Mouse (Mus musculus) embryonic facial prominence, embryonic 11.5 days (tissue): ENCODE data around the gene Gm3047. TPM values are rescaled to one million over a fixed set of nuclear protein-coding genes. Genes with fewer than 3 reads are reported as not detected.
"Not testable (repeated sequence)": the region's sequence is repeated elsewhere in the genome, so short reads cannot be mapped to it uniquely, and the experiment has no call there.

Experiments used
- ATAC-seq: fragments of 200-750 bp; cut with Nextera tagmentation; replicated peaks from 2 replicates; pipeline ENCODE4 v1.8.0; 2017; ENCODE audit warnings: low read depth; ENCODE audit not compliant: insufficient number of reproducible peaks, low FRiP score, low TSS enrichment
- DNase-seq: peaks from one replicate; pipeline ENCODE4 v3.0.0-alpha.2; 2015; ENCODE audit warnings: low spot score
- H3K27ac ChIP-seq: fragments of 300-500 bp; sonication (generic); replicated peaks from 2 replicates; pipeline ENCODE4 v1.5.1; 2014; ENCODE audit warnings: mild to moderate bottlenecking, low read depth, low read length, control low read depth
- H3K27me3 ChIP-seq: fragments of 300-500 bp; sonication (generic); 2 replicates; pipeline ENCODE4 v1.6.1; 2014; ENCODE audit warnings: mild to moderate bottlenecking, low read length, moderate library complexity, mixed read lengths; ENCODE audit not compliant: control insufficient read depth, insufficient read depth
- H3K36me3 ChIP-seq: fragments of 300-500 bp; sonication (generic); replicated peaks from 2 replicates; pipeline ENCODE4 v1.6.1; 2014; ENCODE audit warnings: low read depth, mild to moderate bottlenecking, low read length, moderate library complexity, mixed read lengths; ENCODE audit not compliant: control insufficient read depth, insufficient read depth
- H3K4me1 ChIP-seq: fragments of 300-500 bp; sonication (generic); 2 replicates; pipeline ENCODE4 v1.6.1; 2014; ENCODE audit warnings: low read length, mixed read lengths; ENCODE audit not compliant: control insufficient read depth, insufficient read depth
- H3K4me2 ChIP-seq: fragments of 300-500 bp; sonication (generic); 2 replicates; pipeline ENCODE4 v1.6.1; 2014; ENCODE audit warnings: low read depth, mild to moderate bottlenecking, control low read depth, low read length, moderate library complexity
- H3K4me3 ChIP-seq: fragments of 300-500 bp; sonication (generic); 2 replicates; pipeline ENCODE4 v1.5.1; 2014; ENCODE audit warnings: low read depth, low read length, control low read depth
- H3K9ac ChIP-seq: fragments of 300-500 bp; sonication (generic); replicated peaks from 2 replicates; pipeline ENCODE4 v1.6.1; 2014; ENCODE audit warnings: mild to moderate bottlenecking, control low read depth, low read length
- H3K9me3 ChIP-seq: fragments of 300-500 bp; sonication (generic); replicated peaks from 2 replicates; pipeline ENCODE4 v1.6.1; 2016; ENCODE audit warnings: mild to moderate bottlenecking, low read length, inconsistent platforms, mixed read lengths; ENCODE audit not compliant: control insufficient read depth
- WGBS: fragments of 180-500 bp; shearing (Covaris S2); extraction: QIAGEN DNeasy Blood & Tissue Kit; methylation state at CpG from one replicate; pipeline ENCODE4 v1.1.7; 2014; 5-methylcytosine and 5-hydroxymethylcytosine counted together
- polyA plus RNA-seq: library from polyadenylated mRNA; unstranded; fragments of >200 nt; fragmentation: Nextera tagmentation; extraction: Ambion mirVana; gene quantifications from 2 replicates; pipeline ENCODE4 v1.2.1, GENCODE M21; 2014

Gm3047 gene
- not detected in 2 replicates for polyA plus RNA-seq

DNA sequence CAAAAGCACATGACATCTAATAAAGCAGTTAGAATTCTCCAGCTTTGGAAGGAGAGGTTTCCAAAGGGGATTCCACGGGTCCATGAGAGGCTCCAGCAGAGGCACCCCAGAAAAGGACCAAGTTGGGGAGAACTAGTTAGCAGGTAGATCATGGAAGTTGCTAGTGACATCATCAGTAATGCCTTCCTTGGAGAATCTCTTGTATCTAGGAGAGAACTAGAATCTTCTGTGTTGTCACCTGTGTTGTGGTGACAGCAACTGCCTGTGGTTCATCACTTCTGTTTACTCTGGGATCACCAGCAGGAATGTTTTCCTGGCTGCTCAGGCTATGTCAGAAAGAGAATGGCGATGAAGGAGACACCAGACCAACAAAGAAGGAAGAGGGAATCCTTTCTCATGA lies at the start of gene Gm3047:
Gene Gm3047 (plus strand): TSS at position 301 of the 400 bp plus-strand sequence.
- not testable (repeated sequence) for H3K4me2 ChIP-seq, H3K9me3 ChIP-seq, H3K36me3 ChIP-seq, H3K27ac ChIP-seq, H3K4me1 ChIP-seq, H3K9ac ChIP-seq, ATAC-seq, H3K27me3 ChIP-seq, DNase-seq, H3K4me3 ChIP-seq
- no CpG with 5 or more reads among the region's 2 CpGs for WGBS

Other genes with a start within 250 kb of the Gm3047 start
- gene Gm3149, start 238.1 kb upstream of the Gm3047 start, polyA plus RNA-seq = not detected in 2 replicates
- 0.74 and 1.3 TPM in 2 replicates for gene 2610042L04Rik, start 220.6 kb upstream of the Gm3047 start, polyA plus RNA-seq
- not detected in 2 replicates for gene Gm3159, start 157.9 kb upstream of the Gm3047 start, polyA plus RNA-seq
- gene Gm3164, start 140.0 kb upstream of the Gm3047 start, polyA plus RNA-seq = 1.1 and 1.4 TPM in 2 replicates
- gene Gm3173, start 124.4 kb upstream of the Gm3047 start, polyA plus RNA-seq = not detected in 2 replicates
- not detected in 2 replicates for gene Gm3182, start 73.7 kb upstream of the Gm3047 start, polyA plus RNA-seq
- not detected in 2 replicates for gene Gm8159, start 76.9 kb downstream of the Gm3047 start, polyA plus RNA-seq
- gene Gm3239, start 108.8 kb downstream of the Gm3047 start, polyA plus RNA-seq = 0.31 and 0.35 TPM in 2 replicates
- not detected in 2 replicates for gene Gm7876, start 153.8 kb downstream of the Gm3047 start, polyA plus RNA-seq
- 0.81 and 0.88 TPM in 2 replicates for gene Gm3252, start 171.4 kb downstream of the Gm3047 start, polyA plus RNA-seq
- not detected in 2 replicates for gene Gm9602, start 220.9 kb downstream of the Gm3047 start, polyA plus RNA-seq